Mouse (Mus musculus): ENCODE results near the gene Eif3d. TPM values are rescaled to one million over a fixed set of nuclear protein-coding genes. Genes with fewer than 3 reads are reported as not detected.

Eif3d gene
- polyA plus RNA-seq, 1 experiment from 2014 or later: 108 TPM

DNA sequence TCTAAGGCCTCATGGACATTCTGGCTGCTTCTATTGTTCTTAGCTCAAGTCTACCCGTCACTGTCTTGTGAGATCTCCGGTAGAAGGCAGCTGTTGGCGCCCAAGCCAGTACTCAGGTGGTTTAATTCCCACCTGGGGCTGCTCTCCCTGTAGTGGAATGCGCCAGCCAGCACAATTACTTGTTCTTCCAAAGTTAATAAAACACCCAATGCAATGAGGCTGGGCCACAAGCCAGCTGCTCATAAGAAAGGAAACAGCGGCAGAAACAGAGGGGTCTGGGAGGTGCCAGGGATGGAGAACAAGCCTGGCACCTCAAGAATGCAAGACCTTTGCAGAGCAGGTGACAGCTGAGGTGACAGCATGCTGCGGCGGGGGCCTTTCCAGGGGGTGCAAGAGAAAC lies 21.6 kb downstream of the Eif3d start:
- H3K9me3 ChIP-seq (replicated peaks): no peaks in the 10 kb centered on the region
- no peak overlapping the region for H3K4me2 ChIP-seq
- no peaks in the 10 kb centered on the region for H3K4me1 ChIP-seq (replicated peaks)
- no peak overlapping the region for H3K9ac ChIP-seq
- H3K36me3 ChIP-seq: no peaks in the 10 kb centered on the region
- no peak overlapping the region for H3K4me3 ChIP-seq
- H3K27me3 ChIP-seq: no peaks in the 10 kb centered on the region
- no peak overlapping the region for H3K27ac ChIP-seq
- no peak for ATAC-seq (replicated peaks; ENCODE audit: insufficient number of reproducible peaks, insufficient read depth, low FRiP score, low read depth)
- WGBS: 83% methylated on average over 7 of the region's 7 CpGs

DNA sequence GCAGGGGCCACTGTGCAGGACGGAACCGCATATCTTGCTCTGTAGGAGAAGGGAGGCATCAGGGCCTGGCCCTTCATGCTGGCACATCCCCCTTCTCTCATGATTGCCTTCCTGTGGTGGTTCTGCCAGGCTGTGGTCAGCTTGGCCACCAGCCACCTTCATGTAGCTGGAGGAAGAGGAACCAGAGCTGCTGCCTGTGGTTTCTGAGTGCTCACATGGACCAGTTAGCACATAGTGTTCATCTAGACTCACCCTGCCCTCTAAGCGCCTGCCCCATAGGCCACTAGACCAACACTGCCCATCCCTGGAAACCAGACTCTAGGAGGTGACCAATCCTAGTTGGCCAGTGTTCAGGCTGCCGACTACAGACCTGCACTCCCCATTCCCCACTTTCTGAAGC lies 24.9 kb downstream of the Eif3d start:
- Histone ChIP-seq H3K9ac (no peak overlapping the region), H3K4me1 (replicated peaks) (no peaks in the 10 kb centered on the region), H3K9me3 (replicated peaks) (no peaks in the 10 kb centered on the region), H3K27me3 (no peaks in the 10 kb centered on the region), H3K27ac (no peak overlapping the region), H3K36me3 (no peaks in the 10 kb centered on the region), H3K4me2 (no peak overlapping the region), H3K4me3 (no peak overlapping the region)
- WGBS: 74% methylated on average over 4 of the region's 4 CpGs
- ATAC-seq (replicated peaks; ENCODE audit: insufficient number of reproducible peaks, insufficient read depth, low FRiP score, low read depth): no peak

DNA sequence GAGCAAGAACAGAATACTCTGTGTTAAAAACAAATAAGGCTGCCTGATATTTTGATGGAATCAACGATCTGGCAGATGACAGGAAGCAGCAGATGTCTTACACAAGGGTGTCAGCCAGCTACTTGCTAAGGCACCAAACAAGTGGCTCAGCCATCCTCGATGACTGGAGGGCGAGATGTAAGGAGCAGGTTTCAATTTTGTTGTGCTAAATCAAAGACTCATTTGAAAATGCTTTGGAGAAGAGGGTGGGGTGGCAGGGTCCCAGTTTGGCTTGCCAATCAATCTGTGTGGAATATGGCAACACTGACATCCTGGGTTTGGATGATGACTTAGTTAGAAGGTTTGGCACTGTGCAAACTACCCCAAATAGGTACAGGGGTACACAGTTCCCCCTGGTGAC lies 29.1 kb downstream of the Eif3d start:
- WGBS: 68% methylated on average over 3 of the region's 3 CpGs
- Histone ChIP-seq H3K36me3 (no peaks in the 10 kb centered on the region), H3K4me1 (replicated peaks) (no peaks in the 10 kb centered on the region), H3K27ac (no peak overlapping the region), H3K4me3 (no peak overlapping the region), H3K4me2 (no peak overlapping the region), H3K27me3 (no peaks in the 10 kb centered on the region), H3K9ac (no peak overlapping the region), H3K9me3 (replicated peaks) (no peaks in the 10 kb centered on the region)
- ATAC-seq (replicated peaks; ENCODE audit: insufficient number of reproducible peaks, insufficient read depth, low FRiP score, low read depth): no peak

DNA sequence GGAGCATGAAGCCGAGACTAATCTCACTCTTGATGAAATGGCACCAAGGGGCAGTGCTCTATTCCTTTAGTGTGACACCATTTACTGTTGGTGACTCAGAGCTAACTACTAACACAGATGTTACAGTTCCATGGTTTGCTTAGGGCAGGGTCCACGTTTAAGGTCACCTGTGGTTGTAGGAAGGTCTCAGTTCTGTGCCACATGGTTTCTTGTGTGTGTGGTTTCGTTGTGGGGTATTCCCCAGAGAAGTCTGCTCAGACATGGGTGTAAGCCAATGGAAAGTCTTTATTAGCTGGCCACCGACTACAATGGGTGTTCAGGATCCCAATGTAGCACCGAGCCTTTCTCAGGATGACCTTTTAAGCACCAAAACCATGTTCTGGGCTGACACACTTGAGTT lies 32.1 kb downstream of the Eif3d start:
- Histone ChIP-seq H3K36me3 (no peaks in the 10 kb centered on the region), H3K27ac (no peak overlapping the region), H3K4me1 (replicated peaks) (peaks cover 7% of the 10 kb centered on the region), H3K4me2 (no peak overlapping the region), H3K9me3 (replicated peaks) (no peaks in the 10 kb centered on the region), H3K27me3 (peaks cover 7% of the 10 kb centered on the region; the same call in 1 of the 2 replicates), H3K9ac (no peak overlapping the region), H3K4me3 (no peak overlapping the region)
- ATAC-seq (replicated peaks; ENCODE audit: insufficient number of reproducible peaks, insufficient read depth, low FRiP score, low read depth): no peak
- 68% methylated on average over 5 of the region's 5 CpGs for WGBS

DNA sequence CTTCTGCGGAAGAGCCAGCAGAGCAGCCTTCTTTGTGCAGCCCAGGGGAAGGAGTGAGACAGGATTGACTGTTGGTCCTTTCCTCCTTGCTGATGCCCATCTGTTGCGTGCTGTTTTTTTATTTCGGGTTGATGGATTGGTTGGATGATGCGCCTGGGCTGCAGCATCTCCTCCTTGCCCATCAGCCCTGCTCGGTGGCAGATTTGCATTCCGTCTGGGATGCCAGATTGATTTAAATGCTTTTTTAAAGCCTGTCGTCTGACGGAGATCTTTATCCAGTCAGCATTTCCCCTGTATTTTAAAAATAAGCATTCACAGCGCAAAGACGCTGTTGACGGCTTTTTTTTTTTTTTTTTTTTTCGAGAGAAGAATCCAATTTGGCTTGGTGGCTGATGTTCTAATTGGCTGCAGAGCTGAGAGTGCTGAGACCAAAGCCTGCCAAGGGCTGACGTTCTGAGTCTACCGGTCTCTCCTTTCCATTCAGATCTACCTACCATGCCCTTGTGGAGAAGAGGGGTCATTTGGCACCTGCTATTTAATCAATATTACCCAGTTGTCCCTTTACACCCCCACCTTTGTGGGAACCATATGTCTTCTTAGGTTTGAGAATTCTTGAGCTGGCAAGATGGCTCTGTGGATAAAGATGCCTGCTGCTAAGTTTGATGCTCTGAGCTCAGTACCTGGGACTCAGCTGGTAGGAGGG lies 34.8 kb downstream of the Eif3d start:
- Histone ChIP-seq H3K27me3 (peaks cover 7% of the 10 kb centered on the region; the same call in 1 of the 2 replicates), H3K27ac (no peak overlapping the region), H3K36me3 (no peaks in the 10 kb centered on the region), H3K9me3 (replicated peaks) (no peaks in the 10 kb centered on the region), H3K9ac (no peak overlapping the region), H3K4me3 (no peak overlapping the region), H3K4me1 (replicated peaks) (peaks cover 11% of the 10 kb centered on the region), H3K4me2 (no peak overlapping the region)
- ATAC-seq (replicated peaks; ENCODE audit: insufficient number of reproducible peaks, insufficient read depth, low FRiP score, low read depth): no peak
- WGBS: 73% methylated on average over 14 of the region's 14 CpGs

DNA sequence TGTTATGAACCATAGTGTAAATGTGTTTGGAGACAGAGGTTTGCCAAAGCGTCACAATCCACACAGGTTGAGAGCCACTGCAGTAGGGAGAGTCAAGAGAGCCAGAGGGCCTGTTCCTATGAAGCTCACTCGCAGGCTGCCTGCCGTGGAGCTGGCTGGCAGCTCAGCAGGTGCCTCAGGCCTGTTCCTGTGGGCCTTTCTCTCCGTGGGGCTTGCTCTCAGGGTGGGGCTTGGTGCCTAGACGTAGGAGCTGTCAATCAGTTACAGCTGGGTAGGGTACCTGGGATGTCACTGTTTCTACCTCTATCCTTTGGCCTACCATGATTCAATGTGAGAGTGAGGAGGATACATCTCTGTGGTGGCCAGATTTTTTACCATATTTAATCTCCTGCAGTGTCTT lies 35.6 kb downstream of the Eif3d start:
- Histone ChIP-seq H3K9me3 (replicated peaks) (no peaks in the 10 kb centered on the region), H3K27ac (no peak overlapping the region), H3K27me3 (peaks cover 7% of the 10 kb centered on the region; the same call in 1 of the 2 replicates), H3K4me2 (no peak overlapping the region), H3K4me1 (replicated peaks) (peaks cover 12% of the 10 kb centered on the region), H3K4me3 (no peak overlapping the region), H3K36me3 (no peaks in the 10 kb centered on the region), H3K9ac (no peak overlapping the region)
- 62% methylated on average over 5 of the region's 5 CpGs for WGBS
- no peak for ATAC-seq (replicated peaks; ENCODE audit: insufficient number of reproducible peaks, insufficient read depth, low FRiP score, low read depth)

DNA sequence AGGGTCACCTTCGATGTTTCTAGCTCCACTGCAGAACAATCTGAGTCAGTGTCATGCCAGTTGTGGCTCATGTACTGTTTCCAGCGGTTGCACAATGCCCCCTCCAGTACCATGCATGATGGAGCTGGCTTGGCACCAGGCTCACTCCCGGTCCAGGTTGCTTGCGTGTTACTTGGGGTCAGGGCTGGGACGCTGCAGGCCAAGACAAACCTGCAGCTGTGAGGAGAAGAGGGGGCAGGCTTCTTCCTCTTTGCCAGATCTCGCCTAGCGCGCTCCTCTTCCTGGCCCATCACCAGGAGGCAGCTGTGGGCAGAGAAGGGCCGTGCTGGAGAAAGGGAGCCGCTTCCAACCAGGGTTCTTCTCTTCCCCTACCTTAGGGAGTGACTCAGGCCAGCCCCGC lies 36.3 kb downstream of the Eif3d start:
- 67% methylated on average over 11 of the region's 11 CpGs for WGBS
- H3K9ac ChIP-seq: no peak overlapping the region

DNA sequence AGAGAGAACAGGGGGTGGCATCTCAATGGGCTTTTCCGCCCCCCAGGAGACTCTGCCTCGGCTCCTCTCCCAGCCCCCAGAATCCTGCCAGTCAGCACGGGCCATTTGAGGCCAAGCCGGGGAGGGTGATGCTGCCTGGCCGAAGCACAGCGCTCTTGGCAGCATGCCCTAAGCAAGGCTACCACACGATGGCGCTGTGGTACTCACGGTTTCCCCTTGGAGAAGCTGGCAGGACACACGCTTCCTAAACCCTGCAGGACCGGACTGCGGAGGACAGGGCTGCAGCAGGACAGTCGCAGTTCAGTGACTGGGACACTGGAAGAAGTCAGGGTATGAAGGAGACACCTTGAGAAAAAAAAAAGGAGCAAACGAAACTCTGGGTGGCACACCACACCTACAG lies 36.8 kb downstream of the Eif3d start:
- 1% methylated on average over 14 of the region's 14 CpGs for WGBS
- peaks cover 7% of the 10 kb centered on the region; the same call in 1 of the 2 replicates for H3K27me3 ChIP-seq
- H3K9me3 ChIP-seq (replicated peaks): no peaks in the 10 kb centered on the region
- ATAC-seq (replicated peaks; ENCODE audit: insufficient number of reproducible peaks, insufficient read depth, low FRiP score, low read depth): peak; percentile 40
- H3K36me3 ChIP-seq: no peaks in the 10 kb centered on the region
- no peak overlapping the region for H3K4me3 ChIP-seq
- H3K27ac ChIP-seq: no peak overlapping the region
- H3K4me2 ChIP-seq: peak overlapping the region; percentile 28
- H3K4me1 ChIP-seq (replicated peaks): peaks cover 21% of the 10 kb centered on the region
- H3K9ac ChIP-seq: no peak overlapping the region; the same call in 1 of the 2 replicates

More for the DNA sequence above, 36.3 kb downstream of the Eif3d start:
- H3K9me3 ChIP-seq (replicated peaks): no peaks in the 10 kb centered on the region
- H3K4me1 ChIP-seq (replicated peaks): peaks cover 19% of the 10 kb centered on the region
- H3K4me3 ChIP-seq: no peak overlapping the region
- H3K27ac ChIP-seq: no peak overlapping the region
- peaks cover 7% of the 10 kb centered on the region; the same call in 1 of the 2 replicates for H3K27me3 ChIP-seq
- no peak overlapping the region; the same call in 1 of the 2 replicates for H3K4me2 ChIP-seq
- H3K36me3 ChIP-seq: no peaks in the 10 kb centered on the region
- no peak for ATAC-seq (replicated peaks; ENCODE audit: insufficient number of reproducible peaks, insufficient read depth, low FRiP score, low read depth)

DNA sequence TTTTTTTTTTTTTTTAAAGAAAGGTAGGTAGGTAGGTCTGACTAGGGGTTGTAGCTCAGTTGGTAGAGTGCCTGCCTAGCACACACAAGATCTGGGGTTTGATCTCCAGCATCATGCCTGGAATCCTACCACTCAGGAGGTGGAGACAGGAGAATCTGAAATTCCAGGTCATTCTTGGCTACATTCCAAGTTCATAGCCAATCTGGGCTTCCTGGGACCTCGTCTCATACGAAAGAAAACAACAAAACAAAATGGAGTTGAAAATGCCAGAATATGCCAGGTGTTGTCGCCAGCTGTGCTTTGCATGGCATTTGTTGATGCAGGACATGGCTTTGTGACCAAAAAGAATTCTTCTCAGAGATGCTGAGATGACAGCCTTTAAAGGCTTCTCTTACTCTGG lies 37.4 kb downstream of the Eif3d start:
- no peak for ATAC-seq (replicated peaks; ENCODE audit: insufficient number of reproducible peaks, insufficient read depth, low FRiP score, low read depth)
- peaks cover 7% of the 10 kb centered on the region; the same call in 1 of the 2 replicates for H3K27me3 ChIP-seq
- no peak overlapping the region for H3K4me3 ChIP-seq
- no peaks in the 10 kb centered on the region for H3K9me3 ChIP-seq (replicated peaks)
- H3K9ac ChIP-seq: no peak overlapping the region
- 55% methylated on average over 3 of the region's 3 CpGs for WGBS
- H3K36me3 ChIP-seq: no peaks in the 10 kb centered on the region
- H3K4me1 ChIP-seq (replicated peaks): peaks cover 21% of the 10 kb centered on the region
- no peak overlapping the region for H3K4me2 ChIP-seq
- H3K27ac ChIP-seq: no peak overlapping the region

DNA sequence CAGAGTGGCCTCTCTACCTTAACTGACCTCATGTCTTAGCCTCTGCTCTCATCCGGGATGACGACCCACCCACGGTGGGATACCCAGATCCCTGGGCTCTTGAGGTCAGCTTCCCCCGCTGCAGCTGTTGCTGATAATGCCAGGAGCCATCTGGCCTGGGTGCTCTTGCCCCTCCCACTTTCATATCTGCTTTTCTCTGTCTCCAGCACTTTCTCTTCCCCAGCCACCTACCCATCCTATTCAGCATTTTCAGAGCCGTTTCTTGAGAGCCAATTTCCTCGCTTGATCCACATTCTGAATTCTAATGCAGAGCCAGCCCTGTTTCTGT lies 39.0 kb downstream of the Eif3d start:
- H3K4me3 ChIP-seq: no peak overlapping the region
- WGBS: 47% methylated on average over 6 of the region's 6 CpGs
- peaks cover 32% of the 10 kb centered on the region for H3K4me1 ChIP-seq (replicated peaks)
- H3K36me3 ChIP-seq: peaks cover 8% of the 10 kb centered on the region; the same call in 1 of the 2 replicates
- no peaks in the 10 kb centered on the region for H3K9me3 ChIP-seq (replicated peaks)
- ATAC-seq (replicated peaks; ENCODE audit: insufficient number of reproducible peaks, insufficient read depth, low FRiP score, low read depth): no peak
- no peak overlapping the region for H3K9ac ChIP-seq
- H3K4me2 ChIP-seq: no peak overlapping the region
- H3K27me3 ChIP-seq: peaks cover 7% of the 10 kb centered on the region; the same call in 1 of the 2 replicates
- no peak overlapping the region for H3K27ac ChIP-seq

DNA sequence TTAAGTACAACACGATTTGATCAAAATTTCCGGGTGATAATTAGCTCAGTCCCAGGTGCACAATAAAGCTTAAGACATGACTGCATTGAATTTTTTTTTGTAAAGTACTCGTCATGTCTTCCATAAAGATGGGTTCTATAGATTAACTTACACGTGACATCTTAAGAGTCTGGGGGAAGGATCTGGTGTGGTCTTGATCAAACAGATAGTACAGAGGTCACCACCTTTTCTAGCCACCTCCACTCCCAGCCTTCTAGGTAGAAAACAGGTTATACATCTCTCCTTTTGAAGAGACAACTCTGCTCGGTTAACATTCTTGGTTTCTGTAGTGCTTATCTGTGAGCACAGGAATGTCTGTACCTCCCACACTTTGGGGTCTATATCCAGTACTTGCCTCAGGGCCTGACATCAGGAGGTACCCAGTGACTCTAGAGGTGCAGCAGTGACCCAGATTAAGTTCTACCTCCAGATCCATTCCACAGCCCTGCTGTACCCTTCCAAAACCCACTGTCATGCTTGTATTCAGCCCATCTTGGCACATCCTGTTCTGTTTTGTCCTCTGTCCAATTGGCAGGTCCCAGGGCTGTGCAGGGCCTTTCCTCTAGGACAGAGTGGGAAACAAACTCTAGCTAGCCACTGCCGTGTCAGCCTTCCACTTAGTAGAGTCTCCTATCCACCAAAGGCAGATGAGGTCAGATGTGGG lies 39.5 kb downstream of the Eif3d start:
- H3K4me1 ChIP-seq (replicated peaks): peaks cover 32% of the 10 kb centered on the region
- ATAC-seq (replicated peaks; ENCODE audit: insufficient number of reproducible peaks, insufficient read depth, low FRiP score, low read depth): no peak
- H3K27me3 ChIP-seq: peaks cover 7% of the 10 kb centered on the region; the same call in 1 of the 2 replicates
- no peaks in the 10 kb centered on the region for H3K9me3 ChIP-seq (replicated peaks)
- no peak overlapping the region for H3K27ac ChIP-seq
- H3K36me3 ChIP-seq: peaks cover 13% of the 10 kb centered on the region; the same call in 1 of the 2 replicates
- WGBS: 57% methylated on average over 6 of the region's 6 CpGs
- H3K9ac ChIP-seq: no peak overlapping the region
- H3K4me3 ChIP-seq: no peak overlapping the region
- H3K4me2 ChIP-seq: no peak overlapping the region
